In the genomic region with DNA sequence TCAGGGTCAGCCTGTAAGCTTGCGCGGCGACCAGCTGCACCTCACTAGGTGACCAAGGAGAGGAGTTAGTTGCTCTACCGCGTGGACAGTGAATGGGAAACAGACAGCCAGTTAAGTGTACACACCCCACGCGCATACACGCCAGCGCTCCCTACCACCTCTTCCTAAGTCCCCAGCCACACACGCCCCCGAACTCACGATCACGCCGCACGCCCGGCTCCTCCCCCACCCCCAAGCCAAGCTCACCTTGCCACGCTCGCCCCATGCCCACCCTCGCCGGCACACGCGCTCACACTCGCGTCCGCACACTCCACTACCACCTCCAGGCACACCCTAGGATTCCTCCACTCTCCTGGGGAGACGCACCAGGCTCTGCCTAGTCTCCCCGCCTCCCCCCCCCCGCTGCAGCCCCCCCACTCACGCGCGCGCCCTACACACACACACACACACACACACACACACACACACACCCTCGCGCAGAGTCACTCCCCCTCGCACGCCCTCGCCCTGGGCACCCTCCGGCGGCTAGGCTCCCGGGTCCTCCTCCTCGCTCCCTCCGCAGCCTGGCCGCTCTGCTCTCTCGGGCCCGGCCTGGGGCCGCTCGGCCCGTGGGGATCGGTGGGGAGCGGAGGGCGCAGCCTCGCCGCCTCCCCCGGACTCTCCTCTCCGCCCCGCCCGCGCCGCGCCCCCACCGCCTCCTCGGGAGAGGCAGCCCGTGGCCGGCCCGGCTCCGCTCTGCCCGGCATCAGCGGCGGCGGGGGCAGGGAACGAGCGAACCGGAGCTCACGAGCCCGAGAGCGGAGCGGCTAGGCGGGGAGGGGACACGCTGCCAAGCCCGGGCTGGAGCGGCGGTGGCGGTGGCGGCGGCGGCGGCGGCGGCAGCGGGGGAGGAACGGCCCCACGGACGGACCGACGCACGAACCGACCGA, we compare ENCODE assay signal across 8 mouse cellular contexts. TPM values are rescaled to one million over a fixed set of nuclear protein-coding genes. Genes with fewer than 3 reads are reported as not detected.
DNase-seq lines count a peak whose midpoint lies in the region; ATAC-seq and TF ChIP-seq lines count a peak whose summit lies in the region.

A gene (plus strand): TSS at position 704 of the 929 bp plus-strand sequence.

- H3K4me1 ChIP-seq in heart, embryonic 11.5 days (ENCODE audit: control insufficient read depth, insufficient read depth, low read length), result peaks cover 11% of the 10 kb centered on the region
- H3K4me1 ChIP-seq in kidney, embryonic 16.5 days (ENCODE audit: insufficient read depth, low read length), result peaks cover 21% of the 10 kb centered on the region
- H3K4me1 ChIP-seq in liver, adult 2 months (ENCODE audit: control insufficient read depth, insufficient read depth, low read length), result peaks cover 5% of the 10 kb centered on the region; the same call in 1 of the 2 replicates
- peaks cover 7% of the 10 kb centered on the region; the same call in 1 of the 2 replicates for H3K4me1 ChIP-seq in midbrain, postnatal 0 days (ENCODE audit: insufficient read depth, low read length)

- peak within 1 kb of the TSS; percentile 100 for H3K4me2 ChIP-seq in heart, embryonic 11.5 days
- peak within 1 kb of the TSS; percentile 100 for H3K4me2 ChIP-seq in kidney, embryonic 16.5 days (replicated peaks; ENCODE audit: low read depth, low read length)
- peak within 1 kb of the TSS; percentile 90 for H3K4me2 ChIP-seq in midbrain, postnatal 0 days (ENCODE audit: low read depth, low read length, poor library complexity, severe bottlenecking)

- H3K79me2 ChIP-seq in liver, adult 2 months (ENCODE audit: control insufficient read depth, insufficient read depth, low read length), result no peaks in the 10 kb centered on the region

- H3K9me3 ChIP-seq in heart, embryonic 11.5 days (replicated peaks; ENCODE audit: control insufficient read depth, low read length), result no peaks in the 10 kb centered on the region
- no peaks in the 10 kb centered on the region for H3K9me3 ChIP-seq in kidney, embryonic 16.5 days (ENCODE audit: low read length)
- no peaks in the 10 kb centered on the region for H3K9me3 ChIP-seq in midbrain, postnatal 0 days (ENCODE audit: low read length)

- TF ChIP-seq CTCF in liver, adult 2 months (IDR thresholded peaks at IDR 0.05; ENCODE audit: low read depth, low read length), result no peak
- TF ChIP-seq CTCF in midbrain, postnatal 0 days (IDR thresholded peaks at IDR 0.05), result no peak

- H3K4me3 ChIP-seq in heart, embryonic 11.5 days (ENCODE audit: low read depth, low read length), result peak within 1 kb of the TSS; percentile 67
- peak within 1 kb of the TSS; percentile 63 for H3K4me3 ChIP-seq in kidney, embryonic 16.5 days (ENCODE audit: low read length)
- peak within 1 kb of the TSS; percentile 29; the same call in 1 of the 2 replicates for H3K4me3 ChIP-seq in liver, adult 2 months (ENCODE audit: insufficient read depth, low read depth, low read length)
- peak within 1 kb of the TSS; percentile 81 for H3K4me3 ChIP-seq in midbrain, postnatal 0 days (ENCODE audit: low read depth, low read length)

- peaks cover 49% of the 10 kb centered on the region for H3K27me3 ChIP-seq in heart, embryonic 11.5 days (ENCODE audit: control insufficient read depth, insufficient read depth, low read length)
- H3K27me3 ChIP-seq in kidney, embryonic 16.5 days (ENCODE audit: insufficient read depth, low read length), result peaks cover 60% of the 10 kb centered on the region
- peaks cover 20% of the 10 kb centered on the region for H3K27me3 ChIP-seq in liver, adult 2 months (ENCODE audit: control insufficient read depth, insufficient read depth, low read length)
- no peaks in the 10 kb centered on the region for H3K27me3 ChIP-seq in midbrain, postnatal 0 days (ENCODE audit: insufficient read depth, low read length)

- H3K9ac ChIP-seq in heart, embryonic 11.5 days (ENCODE audit: low read depth, low read length), result peak within 1 kb of the TSS; percentile 70
- H3K9ac ChIP-seq in kidney, embryonic 16.5 days (replicated peaks; ENCODE audit: low read length), result peak within 1 kb of the TSS; percentile 77
- H3K9ac ChIP-seq in liver, adult 2 months (ENCODE audit: low read depth, low read length), result peak within 1 kb of the TSS; percentile 31; the same call in 1 of the 2 replicates
- peak within 1 kb of the TSS; percentile 86 for H3K9ac ChIP-seq in midbrain, postnatal 0 days (replicated peaks; ENCODE audit: low read length, poor library complexity, severe bottlenecking)

- H3K36me3 ChIP-seq in heart, embryonic 11.5 days (ENCODE audit: control insufficient read depth, insufficient read depth, low read length), result no peaks in the 10 kb centered on the region
- H3K36me3 ChIP-seq in kidney, embryonic 16.5 days (ENCODE audit: insufficient read depth, low read length), result no peaks in the 10 kb centered on the region
- no peaks in the 10 kb centered on the region for H3K36me3 ChIP-seq in liver, adult 2 months (ENCODE audit: control insufficient read depth, insufficient read depth, low read length)
- H3K36me3 ChIP-seq in midbrain, postnatal 0 days (ENCODE audit: insufficient read depth, low read length), result no peaks in the 10 kb centered on the region

- TF ChIP-seq POLR2A in liver, adult 2 months (IDR thresholded peaks at IDR 0.05; ENCODE audit: extremely low read depth, insufficient read depth, low read length), result no peak

- ATAC-seq in frontal cortex, adult (ENCODE audit: low TSS enrichment), result peak; percentile 29
- peak; percentile 62 for ATAC-seq in heart, embryonic 11.5 days (replicated peaks; ENCODE audit: insufficient number of reproducible peaks, low FRiP score, low TSS enrichment)
- ATAC-seq in kidney, embryonic 16.5 days (ENCODE audit: low FRiP score, low TSS enrichment), result peak; percentile 83
- peak; percentile 71 for ATAC-seq in midbrain, postnatal 0 days (ENCODE audit: low FRiP score)

- DNase-seq in frontal cortex, postnatal 10 days (ENCODE audit: low spot score in 2 of 2), result no peak
- peak; percentile 69 for DNase-seq in embryo, embryonic 11 days
- peak; percentile 0 for DNase-seq in liver, adult 2 months (ENCODE audit: extremely low read depth, low read depth, low spot score)
- peak; percentile 46 for DNase-seq in midbrain, postnatal 0 days (ENCODE audit: low spot score)
- DNase-seq in urinary bladder, adult 2 months (ENCODE audit: low spot score), result peak; percentile 59

- no peak within 1 kb of the TSS for H3K27ac ChIP-seq in heart, embryonic 11.5 days (ENCODE audit: low read depth, low read length)
- H3K27ac ChIP-seq in kidney, embryonic 16.5 days (ENCODE audit: low read length), result peak within 1 kb of the TSS; percentile 19; the same call in 1 of the 2 replicates
- H3K27ac ChIP-seq in liver, adult 2 months (replicated peaks; ENCODE audit: insufficient read depth, low read depth, low read length), result no peak within 1 kb of the TSS
- H3K27ac ChIP-seq in midbrain, postnatal 0 days (ENCODE audit: low read depth, low read length), result peak within 1 kb of the TSS; percentile 77

- WGBS in heart, embryonic 11.5 days (ENCODE audit: insufficient replicate concordance), result under 1% methylated on average over 40 of the region's 98 CpGs
- WGBS in kidney, embryonic 16.5 days, result 2% methylated on average over 34 of the region's 98 CpGs
- WGBS in liver, adult 2 months, result 3% methylated on average over 76 of the region's 98 CpGs
- WGBS in midbrain, postnatal 0 days, result under 1% methylated on average over 49 of the region's 98 CpGs

RNA-seq across cellular contexts. Expression of the gene that starts here (rescaled TPM):
- polyA plus RNA-seq in heart, embryonic 11.5 days (2014; fragmentation: Nextera tagmentation; extraction: Ambion mirVana), result 0.54 and 0.56 TPM in 2 replicates
- 2.7 and 2.9 TPM in 2 replicates for polyA plus RNA-seq in kidney, embryonic 16.5 days (2015; fragmentation: Nextera tagmentation; extraction: Ambion mirVana)
- total RNA-seq in liver, adult 2 months (2014; rRNA removed), result under 0.01 and 0.07 TPM in 2 replicates
- polyA plus RNA-seq in liver, adult 2 months (2012; rRNA removed), result 0.02 and 0.04 TPM in 2 replicates
- 67.4 and 80.5 TPM in 2 replicates for total RNA-seq in midbrain, postnatal 0 days (2014; rRNA removed)
- 9.6 and 10.6 TPM in 2 replicates for polyA plus RNA-seq in midbrain, postnatal 0 days (2015; fragmentation: Nextera tagmentation; extraction: Ambion mirVana)
- polyA plus RNA-seq in urinary bladder, adult 2 months (2012; rRNA removed), result 10.4 and 17.5 TPM in 2 replicates

Comparison
In these comparisons a context has a peak if more than half of its experiments do, and no peak if none do; other contexts are left out.
1. RNA of the gene that starts here (total RNA-seq): 67.4 to 80.5 TPM in midbrain, postnatal 0 days; under 0.01 to 0.07 TPM in liver, adult 2 months; every median in the first group is over 10 times any median in the second.
2. Peak in ATAC-seq, H3K4me3 ChIP-seq, H3K9ac ChIP-seq and H3K4me2 ChIP-seq in heart, embryonic 11.5 days; RNA of the gene not detected or under 1 TPM.
3. Peak in DNase-seq, H3K4me3 ChIP-seq and H3K9ac ChIP-seq in liver, adult 2 months; RNA of the gene not detected or under 1 TPM.
4. ATAC-seq: peak in every context shown above with its lines; median percentile 83 in kidney, embryonic 16.5 days; 71 in midbrain, postnatal 0 days; 62 in heart, embryonic 11.5 days; 29 in frontal cortex, adult.
5. DNase-seq: peak in embryo, embryonic 11 days (single experiment), midbrain, postnatal 0 days (single experiment) and urinary bladder, adult 2 months (single experiment); none in frontal cortex, postnatal 10 days (0 of 2).
6. H3K27ac ChIP-seq: peak in kidney, embryonic 16.5 days (single experiment) and midbrain, postnatal 0 days (single experiment); none in heart, embryonic 11.5 days (single experiment) and liver, adult 2 months (single experiment).
7. H3K4me3 ChIP-seq: peak in every context shown above with its lines; median percentile 81 in midbrain, postnatal 0 days; 67 in heart, embryonic 11.5 days; 63 in kidney, embryonic 16.5 days; 29 in liver, adult 2 months.
8. H3K9ac ChIP-seq: peak in every context shown above with its lines; median percentile 86 in midbrain, postnatal 0 days; 77 in kidney, embryonic 16.5 days; 70 in heart, embryonic 11.5 days; 31 in liver, adult 2 months.
9. Peak in every context shown above with its lines, with median percentiles within 50 percentile points of each other: H3K4me2 ChIP-seq.